Mouse (Mus musculus) kidney, embryonic 16.5 days (tissue): ENCODE measurements around the gene Gm20708. TPM values are rescaled to one million over a fixed set of nuclear protein-coding genes. Genes with fewer than 3 reads are reported as not detected.

Source experiments
- ATAC-seq: fragments of 200-750 bp; cut with Nextera tagmentation; 2 replicates; pipeline ENCODE4 v1.8.0; 2017; ENCODE audit warnings: moderate TSS enrichment; ENCODE audit not compliant: low FRiP score, low TSS enrichment
- H3K27ac ChIP-seq: fragments of 300-500 bp; sonication (generic); 2 replicates; pipeline ENCODE4 v1.5.1; 2014; ENCODE audit warnings: low read length
- H3K27me3 ChIP-seq: fragments of 300-500 bp; sonication (generic); 2 replicates; pipeline ENCODE4 v1.6.1; 2014; ENCODE audit warnings: low read length, control low read depth, mixed read lengths; ENCODE audit not compliant: insufficient read depth
- H3K36me3 ChIP-seq: fragments of 300-500 bp; sonication (generic); 2 replicates; pipeline ENCODE4 v1.6.1; 2014; ENCODE audit warnings: low read length, control low read depth, mixed read lengths; ENCODE audit not compliant: insufficient read depth
- H3K4me1 ChIP-seq: fragments of 300-500 bp; sonication (generic); 2 replicates; pipeline ENCODE4 v1.6.1; 2014; ENCODE audit warnings: low read length, control low read depth, mixed read lengths; ENCODE audit not compliant: insufficient read depth
- H3K4me2 ChIP-seq: fragments of 300-500 bp; sonication (generic); replicated peaks from 2 replicates; pipeline ENCODE4 v1.6.1; 2014; ENCODE audit warnings: low read depth, low read length
- H3K4me3 ChIP-seq: fragments of 300-500 bp; sonication (generic); 2 replicates; pipeline ENCODE4 v1.5.1; 2014; ENCODE audit warnings: mild to moderate bottlenecking, low read length
- H3K9ac ChIP-seq: fragments of 300-500 bp; sonication (generic); replicated peaks from 2 replicates; pipeline ENCODE4 v1.6.1; 2014; ENCODE audit warnings: low read length
- H3K9me3 ChIP-seq: fragments of 300-500 bp; sonication (generic); 2 replicates; pipeline ENCODE4 v1.6.1; 2016; ENCODE audit warnings: low read length, control low read depth
- WGBS: fragments of 180-500 bp; shearing (Covaris S2); extraction: QIAGEN DNeasy Blood & Tissue Kit; methylation state at CpG from one replicate; pipeline ENCODE4 v1.1.7; 2014; 5-methylcytosine and 5-hydroxymethylcytosine counted together
- polyA plus RNA-seq: library from polyadenylated mRNA; unstranded; fragments of >200 nt; fragmentation: Nextera tagmentation; extraction: Ambion mirVana; gene quantifications from 2 replicates; pipeline ENCODE4 v1.2.1, GENCODE M21; 2015

The Gm20708 gene
- polyA plus RNA-seq, 1 experiment from 2014 or later, result 0.26 TPM

DNA sequence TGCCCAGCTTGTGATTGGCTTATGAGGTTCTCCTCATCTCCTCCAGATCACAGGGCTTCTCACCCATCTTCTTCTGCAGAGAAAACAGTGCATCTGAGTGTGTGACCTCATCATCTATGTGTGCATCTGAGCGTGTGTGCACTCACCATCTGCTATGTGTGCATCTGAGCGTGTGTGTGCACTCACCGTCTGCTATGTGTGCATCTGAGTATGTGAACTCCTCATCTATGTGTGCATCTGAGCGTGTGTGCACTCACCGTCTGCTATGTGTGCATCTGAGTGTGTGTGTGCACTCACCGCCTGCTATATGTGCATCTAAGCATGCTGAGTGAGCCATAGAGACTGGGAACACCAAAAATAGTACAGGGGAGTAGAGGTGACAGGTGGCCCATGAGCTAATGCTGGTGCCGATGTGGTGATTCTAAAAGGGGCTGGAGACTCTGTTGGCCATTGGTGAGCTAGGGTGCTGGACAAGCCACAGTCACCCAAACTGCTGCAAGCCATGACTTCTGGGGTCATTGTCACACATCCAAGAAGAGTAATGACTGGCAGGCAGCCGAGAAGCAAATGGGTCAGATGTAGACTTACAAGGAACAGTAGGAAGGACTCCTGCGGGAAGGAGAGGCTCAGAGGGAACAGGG is 71.0 kb downstream of the Gm20708 start:
- Histone ChIP-seq H3K4me3 (no peak overlapping the region), H3K9ac (no peak overlapping the region), H3K36me3 (no peaks in the 10 kb centered on the region), H3K27me3 (no peaks in the 10 kb centered on the region), H3K4me2 (no peak overlapping the region), H3K9me3 (no peaks in the 10 kb centered on the region), H3K4me1 (peaks cover 51% of the 10 kb centered on the region), H3K27ac (no peak overlapping the region)
- ATAC-seq, result no peak
- 90% methylated on average over 9 of the region's 9 CpGs for WGBS

DNA sequence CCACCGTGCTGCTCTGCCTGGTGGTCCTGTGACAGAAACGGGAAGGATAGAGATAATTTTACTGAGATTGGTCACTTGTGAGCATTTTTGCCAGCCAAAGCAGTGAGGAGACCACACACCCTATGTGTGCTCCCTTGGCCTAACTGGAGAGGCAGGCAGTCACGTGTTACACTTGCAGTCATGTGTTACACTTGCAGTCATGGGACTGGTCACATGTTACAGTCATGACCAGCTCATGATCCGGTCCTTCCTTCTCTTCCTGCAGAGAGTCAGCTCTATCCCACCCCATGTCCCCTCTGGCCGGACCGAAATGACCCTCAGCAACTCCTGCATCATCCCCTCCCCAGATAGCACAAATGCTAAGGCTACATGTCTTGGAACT is 71.5 kb downstream of the Gm20708 start:
- Histone ChIP-seq H3K27me3 (no peaks in the 10 kb centered on the region), H3K27ac (peak overlapping the region; percentile 59; the same call in 1 of the 2 replicates), H3K9ac (no peak overlapping the region), H3K4me2 (no peak overlapping the region), H3K4me3 (no peak overlapping the region), H3K36me3 (no peaks in the 10 kb centered on the region), H3K9me3 (no peaks in the 10 kb centered on the region), H3K4me1 (peaks cover 49% of the 10 kb centered on the region)
- 76% methylated on average over 6 of the region's 6 CpGs for WGBS
- no peak for ATAC-seq

DNA sequence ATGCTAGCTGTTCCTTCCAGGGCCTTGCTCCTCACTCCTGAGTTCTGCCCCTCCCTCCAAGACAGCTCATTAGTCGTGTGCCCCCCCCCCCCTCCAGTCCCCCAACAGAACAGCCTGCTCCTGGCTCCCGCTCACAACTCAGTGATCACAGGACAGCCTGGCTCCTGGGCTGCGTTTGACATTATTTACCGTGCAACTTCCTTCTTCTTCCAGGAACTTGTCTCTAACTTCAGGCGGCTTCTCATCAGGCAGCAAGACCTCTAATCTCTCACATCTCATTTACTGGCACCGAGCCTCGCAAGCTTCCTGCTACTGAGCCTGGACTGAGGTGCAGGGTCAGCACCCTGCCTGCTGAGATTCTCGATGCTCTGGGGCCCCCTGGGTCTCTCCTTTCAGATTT is 72.3 kb downstream of the Gm20708 start:
- Histone ChIP-seq H3K27ac (peak overlapping the region; percentile 59), H3K4me2 (no peak overlapping the region), H3K9ac (no peak overlapping the region), H3K9me3 (no peaks in the 10 kb centered on the region), H3K27me3 (no peaks in the 10 kb centered on the region), H3K4me1 (peaks cover 49% of the 10 kb centered on the region), H3K36me3 (no peaks in the 10 kb centered on the region), H3K4me3 (no peak overlapping the region)
- peak; percentile 33; the same call in 1 of the 2 replicates for ATAC-seq
- under 1% methylated on average over 8 of the region's 8 CpGs for WGBS

DNA sequence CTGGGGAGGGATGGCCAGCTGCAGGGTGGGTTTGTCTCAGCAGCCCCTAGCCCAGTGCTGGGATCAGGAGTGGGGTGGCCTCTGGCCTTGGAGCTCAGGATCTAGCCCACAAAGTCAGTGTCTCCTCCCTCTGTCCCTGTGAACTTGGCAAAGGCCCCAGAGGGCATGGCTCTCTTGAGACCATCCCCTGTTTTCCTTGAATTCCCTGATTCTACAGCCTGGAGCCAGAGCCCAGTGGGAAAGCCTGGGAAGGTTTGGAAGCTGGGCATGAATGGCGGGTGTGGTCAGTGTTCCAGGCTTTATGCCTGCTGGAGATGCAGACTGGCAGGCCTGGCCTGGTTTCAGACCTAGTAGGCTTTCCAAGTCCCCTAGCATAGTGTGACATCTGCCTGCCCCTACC is 72.7 kb downstream of the Gm20708 start:
- 73% methylated on average over 1 of the region's 1 CpGs for WGBS
- Histone ChIP-seq H3K4me1 (peaks cover 49% of the 10 kb centered on the region), H3K27ac (peak overlapping the region; percentile 59), H3K4me2 (no peak overlapping the region), H3K9me3 (no peaks in the 10 kb centered on the region), H3K9ac (no peak overlapping the region), H3K27me3 (no peaks in the 10 kb centered on the region), H3K4me3 (no peak overlapping the region), H3K36me3 (no peaks in the 10 kb centered on the region)
- no peak for ATAC-seq

DNA sequence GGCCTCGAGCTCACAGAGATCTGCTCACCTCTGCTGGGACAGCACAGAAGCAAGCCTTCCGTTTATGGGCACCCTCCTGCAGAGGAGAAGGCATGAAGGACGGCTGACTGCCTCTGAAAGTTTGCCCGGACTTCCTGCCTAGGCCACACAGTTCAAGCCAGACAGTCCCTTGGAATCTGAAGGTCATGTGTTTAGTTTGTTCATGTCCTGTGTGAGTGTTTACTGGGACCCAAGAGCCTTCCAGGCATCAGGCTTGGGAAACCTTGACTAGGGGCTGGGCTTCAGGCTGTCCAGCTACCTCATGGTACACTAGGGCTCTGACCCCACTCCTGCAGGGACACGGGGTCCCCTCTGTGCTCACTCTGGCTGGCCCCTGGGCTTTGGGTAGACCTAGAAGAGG is 76.5 kb downstream of the Gm20708 start:
- no peak overlapping the region; the same call in 1 of the 2 replicates for H3K27ac ChIP-seq
- ATAC-seq, result no peak
- H3K9me3 ChIP-seq, result no peaks in the 10 kb centered on the region
- H3K4me2 ChIP-seq, result no peak overlapping the region
- no peaks in the 10 kb centered on the region for H3K36me3 ChIP-seq
- 38% methylated on average over 5 of the region's 5 CpGs for WGBS
- no peak overlapping the region for H3K9ac ChIP-seq
- peaks cover 50% of the 10 kb centered on the region for H3K4me1 ChIP-seq
- no peak overlapping the region for H3K4me3 ChIP-seq
- peaks cover 3% of the 10 kb centered on the region; the same call in 1 of the 2 replicates for H3K27me3 ChIP-seq

DNA sequence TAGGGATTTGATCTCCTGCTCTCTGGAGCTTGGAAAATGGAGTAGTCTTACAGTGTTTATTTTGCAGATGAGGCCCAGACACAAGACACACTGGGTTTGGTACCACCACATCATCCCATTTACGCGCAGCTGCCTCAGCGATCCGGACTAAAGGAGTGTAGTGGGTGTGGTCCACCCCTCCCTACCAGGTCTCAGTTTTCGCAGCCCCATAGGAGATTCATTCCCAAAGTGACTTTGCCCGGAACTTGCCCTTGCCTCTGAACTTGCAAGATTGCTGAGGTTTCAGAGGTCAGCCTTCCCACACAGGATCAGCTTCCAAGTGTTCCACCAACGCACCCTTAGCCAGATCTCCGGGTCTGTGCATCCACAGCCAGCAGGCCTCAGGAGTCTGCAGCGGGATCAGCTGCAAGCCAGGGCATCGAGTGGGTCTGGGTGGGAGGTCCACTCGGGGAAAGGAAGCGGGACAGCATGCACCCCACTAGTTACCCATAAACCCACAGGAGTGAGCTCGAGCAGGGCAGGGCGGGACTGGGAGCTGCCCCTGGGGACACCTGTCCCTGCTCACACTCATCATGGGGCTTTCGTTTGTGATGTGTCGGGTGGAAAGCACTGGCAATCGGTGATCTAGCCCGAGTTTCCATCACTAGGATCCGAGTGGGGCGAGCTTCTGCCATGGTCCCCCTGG is 78.8 kb downstream of the Gm20708 start:
- H3K4me2 ChIP-seq, result peak overlapping the region; percentile 50
- H3K36me3 ChIP-seq, result no peaks in the 10 kb centered on the region
- H3K4me1 ChIP-seq, result peaks cover 40% of the 10 kb centered on the region
- no peak overlapping the region for H3K27ac ChIP-seq
- no peak for ATAC-seq
- no peak overlapping the region for H3K4me3 ChIP-seq
- no peaks in the 10 kb centered on the region for H3K9me3 ChIP-seq
- whole genome bisulfite sequencing, result 19% methylated on average over 20 of the region's 20 CpGs
- H3K27me3 ChIP-seq, result peaks cover 12% of the 10 kb centered on the region; the same call in 1 of the 2 replicates
- H3K9ac ChIP-seq, result peak overlapping the region; percentile 55; the same call in 1 of the 2 replicates

DNA sequence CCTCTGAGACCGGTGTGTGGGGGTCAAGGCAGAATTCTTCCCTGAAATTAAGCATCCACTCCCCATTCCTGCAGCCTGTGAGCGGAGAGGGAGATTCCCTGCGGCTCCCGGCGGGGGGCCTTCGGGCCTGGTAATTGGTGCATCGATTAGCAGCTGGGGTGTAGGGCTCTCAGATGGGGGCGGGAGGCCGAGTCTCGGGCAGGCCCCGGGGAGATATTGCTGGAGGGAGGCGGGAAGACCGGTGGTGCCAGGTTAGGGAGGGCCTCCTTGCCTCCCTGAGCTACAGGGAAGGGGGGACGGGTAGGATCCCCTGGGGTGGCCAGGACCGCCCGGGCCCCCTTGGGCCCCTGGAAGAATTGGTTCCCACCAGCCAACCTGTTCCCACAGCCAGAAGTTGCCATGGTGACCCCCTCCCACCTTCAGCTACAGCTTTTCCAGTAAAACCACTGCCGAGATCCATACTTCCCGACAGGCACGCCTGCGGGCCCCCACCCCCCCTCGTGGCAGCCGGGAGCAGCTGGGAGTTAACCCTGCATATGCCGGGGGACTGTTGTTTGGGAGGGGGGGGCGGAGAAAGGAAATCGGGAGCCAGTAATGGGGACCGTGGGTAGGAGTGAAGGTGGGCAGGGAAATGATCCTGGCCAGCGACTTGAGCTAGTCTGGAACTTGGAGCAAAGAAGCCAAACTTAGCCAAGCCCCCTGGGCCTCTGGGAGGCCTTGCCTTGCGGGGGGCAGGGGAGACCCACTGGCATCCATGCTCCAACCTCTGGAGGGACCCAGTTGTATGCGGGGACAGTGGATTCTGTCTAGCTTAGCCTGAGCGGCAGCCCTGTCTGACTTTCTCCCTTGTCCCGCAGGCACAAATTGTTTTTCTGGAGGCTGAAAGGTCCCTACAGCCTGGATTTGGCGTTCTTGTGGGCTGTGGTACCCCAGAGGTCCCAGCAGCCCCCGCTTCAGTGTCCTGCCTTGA is 79.7 kb downstream of the Gm20708 start:
- Histone ChIP-seq H3K9ac (peak overlapping the region; percentile 55), H3K4me3 (peak overlapping the region; percentile 21), H3K4me2 (peak overlapping the region; percentile 50), H3K27ac (peak overlapping the region; percentile 61; the same call in 1 of the 2 replicates), H3K36me3 (no peaks in the 10 kb centered on the region), H3K27me3 (peaks cover 12% of the 10 kb centered on the region; the same call in 1 of the 2 replicates), H3K4me1 (peaks cover 40% of the 10 kb centered on the region), H3K9me3 (no peaks in the 10 kb centered on the region)
- 7% methylated on average over 33 of the region's 33 CpGs for WGBS
- no peak; the same call in 1 of the 2 replicates for ATAC-seq

Other genes starting within 250 kb of the Gm20708 start
- gene Tnrc6c, start 155.4 kb upstream of the Gm20708 start, polyA plus RNA-seq, result 9.1 and 10.7 TPM in 2 replicates
- gene Tmc8, start 27.6 kb upstream of the Gm20708 start, polyA plus RNA-seq, result 3.6 TPM in 2 replicates
- gene Tmc6, start 27.5 kb upstream of the Gm20708 start, polyA plus RNA-seq, result 47.9 and 50.5 TPM in 2 replicates
- gene 6030468B19Rik, start 12.0 kb upstream of the Gm20708 start, polyA plus RNA-seq, result 0.33 and 0.54 TPM in 2 replicates
- 93.2 and 106 TPM in 2 replicates for gene Syngr2, start within 50 bp of the Gm20708 start, polyA plus RNA-seq
- 5.8 and 6.1 TPM in 2 replicates for gene Afmid, start 16.3 kb downstream of the Gm20708 start, polyA plus RNA-seq
- gene Tk1, start 16.4 kb downstream of the Gm20708 start, polyA plus RNA-seq, result 128 and 136 TPM in 2 replicates
- gene Birc5, start 39.6 kb downstream of the Gm20708 start, polyA plus RNA-seq, result 284 and 298 TPM in 2 replicates
- not detected in 2 replicates for gene Tmem235, start 51.1 kb downstream of the Gm20708 start, polyA plus RNA-seq
- gene Tha1, start 63.8 kb downstream of the Gm20708 start, polyA plus RNA-seq, result 6.9 and 7.7 TPM in 2 replicates
- gene Socs3, start 160.4 kb downstream of the Gm20708 start, polyA plus RNA-seq, result 14.6 and 15.9 TPM in 2 replicates
- gene Pgs1, start 176.6 kb downstream of the Gm20708 start, polyA plus RNA-seq, result 37.5 and 41.8 TPM in 2 replicates